Mouse (Mus musculus) midbrain, postnatal 0 days (tissue): ENCODE measurements around the gene Nipsnap1. TPM values are rescaled to one million over a fixed set of nuclear protein-coding genes. Genes with fewer than 3 reads are reported as not detected.

ENCODE experiments used
- ATAC-seq: fragments of 200-750 bp; cut with Nextera tagmentation; 2 replicates; pipeline ENCODE4 v1.8.0; 2017; ENCODE audit warnings: moderate number of reproducible peaks, mild to moderate bottlenecking, moderate TSS enrichment, moderate library complexity; ENCODE audit not compliant: low FRiP score
- DNase-seq: peaks from one replicate; pipeline ENCODE4 v3.0.0-alpha.2; 2015; ENCODE audit warnings: low spot score
- H3K27ac ChIP-seq: fragments of 300-500 bp; sonication (generic); 2 replicates; pipeline ENCODE4 v1.5.1; 2014; ENCODE audit warnings: low read depth, mild to moderate bottlenecking, low read length, mixed read lengths
- H3K27me3 ChIP-seq: fragments of 300-500 bp; sonication (generic); 2 replicates; pipeline ENCODE4 v1.6.1; 2014; ENCODE audit warnings: low read length, control low read depth, mixed read lengths; ENCODE audit not compliant: insufficient read depth
- H3K36me3 ChIP-seq: fragments of 300-500 bp; sonication (generic); 2 replicates; pipeline ENCODE4 v1.6.1; 2014; ENCODE audit warnings: low read length, control low read depth, mixed read lengths; ENCODE audit not compliant: insufficient read depth
- H3K4me1 ChIP-seq: fragments of 300-500 bp; sonication (generic); 2 replicates; pipeline ENCODE4 v1.6.1; 2014; ENCODE audit warnings: mild to moderate bottlenecking, control low read depth, antibody characterized with exemption, low read length, mixed read lengths; ENCODE audit not compliant: insufficient read depth
- H3K4me2 ChIP-seq: fragments of 300-500 bp; sonication (generic); 2 replicates; pipeline ENCODE4 v1.6.1; 2014; ENCODE audit warnings: low read depth, mild to moderate bottlenecking, low read length, mixed read lengths; ENCODE audit not compliant: poor library complexity, severe bottlenecking
- H3K4me3 ChIP-seq: fragments of 300-500 bp; sonication (generic); 2 replicates; pipeline ENCODE4 v1.5.1; 2014; ENCODE audit warnings: low read depth, mild to moderate bottlenecking, low read length, moderate library complexity
- H3K9ac ChIP-seq: fragments of 300-500 bp; sonication (generic); replicated peaks from 2 replicates; pipeline ENCODE4 v1.6.1; 2014; ENCODE audit warnings: mild to moderate bottlenecking, low read length, moderate library complexity, mixed read lengths; ENCODE audit not compliant: poor library complexity, severe bottlenecking
- H3K9me3 ChIP-seq: fragments of 300-500 bp; sonication (generic); 2 replicates; pipeline ENCODE4 v1.6.1; 2016; ENCODE audit warnings: low read length, control low read depth
- CTCF ChIP-seq: IDR thresholded peaks from 2 replicates; pipeline ENCODE4 v1.5.1; 2016; ENCODE audit warnings: antibody characterized with exemption, mild to moderate bottlenecking
- WGBS: fragments of 180-500 bp; shearing (Covaris S2); extraction: QIAGEN DNeasy Blood & Tissue Kit; methylation state at CpG from one replicate; pipeline ENCODE4 v1.1.7; 2014; 5-methylcytosine and 5-hydroxymethylcytosine counted together
- polyA plus RNA-seq: library from polyadenylated mRNA; unstranded; fragments of >200 nt; fragmentation: Nextera tagmentation; extraction: Ambion mirVana; gene quantifications from 2 replicates; pipeline ENCODE4 v1.2.1, GENCODE M21; 2015
- total RNA-seq: library from RNA; depleted of rRNA; stranded (reverse); fragments of >200 nt; gene quantifications from 2 replicates; pipeline ENCODE4 v1.2.3, GENCODE M21; 2014; rRNA removed

Gene Nipsnap1
- 133 and 170 TPM in 2 replicates for total RNA-seq
- polyA plus RNA-seq: 130 and 133 TPM in 2 replicates

DNA sequence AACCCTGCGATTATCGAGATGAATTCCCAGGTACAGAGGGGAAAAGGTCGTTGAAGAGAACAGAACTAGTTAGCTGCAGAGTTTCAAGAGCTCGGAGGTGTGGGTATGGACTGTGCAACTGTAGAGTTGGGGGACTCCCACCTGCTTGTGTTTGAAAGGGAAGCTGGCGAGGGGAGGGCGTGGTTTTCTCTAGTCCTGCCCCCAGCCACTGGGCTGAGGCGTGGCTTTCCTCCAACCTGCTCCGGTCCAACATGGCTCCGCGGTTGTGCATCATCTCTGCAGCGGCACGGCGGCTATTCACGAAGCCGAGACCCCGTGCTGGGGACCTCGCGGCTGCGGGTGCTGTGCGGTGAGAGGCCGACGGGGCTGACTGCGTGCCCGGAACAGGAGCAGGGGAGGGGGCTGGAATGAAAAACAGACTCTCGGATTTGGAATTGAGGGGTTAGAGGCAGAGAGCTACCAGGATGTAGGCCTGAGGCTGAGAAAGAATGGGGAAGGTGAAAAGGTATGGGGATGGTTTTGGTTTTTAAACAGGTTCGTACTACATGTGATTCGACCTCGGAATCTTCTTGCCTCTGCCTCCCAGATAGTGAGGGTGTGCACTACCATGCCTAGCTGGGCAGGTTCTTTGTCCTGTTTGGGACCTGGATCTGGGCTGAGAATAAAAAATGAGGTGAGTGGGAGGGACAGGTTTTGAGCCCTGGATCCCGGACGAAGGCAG, at the start of gene Nipsnap1:
TSS of gene Nipsnap1 (plus strand) at position 197 of the 721 bp plus-strand sequence.
- no peaks in the 10 kb centered on the region for H3K9me3 ChIP-seq
- peaks cover 6% of the 10 kb centered on the region; the same call in 1 of the 2 replicates for H3K4me1 ChIP-seq
- H3K36me3 ChIP-seq: no peaks in the 10 kb centered on the region
- H3K4me2 ChIP-seq: peak within 1 kb of the TSS; percentile 68
- ATAC-seq (peak; percentile 87), DNase-seq (peak; percentile 90)
- TF ChIP-seq CTCF: no peak
- WGBS: under 1% methylated on average over 30 of the region's 30 CpGs
- peak within 1 kb of the TSS; percentile 75 for H3K4me3 ChIP-seq
- H3K27ac ChIP-seq: peak within 1 kb of the TSS; percentile 83
- H3K9ac ChIP-seq: peak within 1 kb of the TSS; percentile 87
- no peaks in the 10 kb centered on the region for H3K27me3 ChIP-seq

DNA sequence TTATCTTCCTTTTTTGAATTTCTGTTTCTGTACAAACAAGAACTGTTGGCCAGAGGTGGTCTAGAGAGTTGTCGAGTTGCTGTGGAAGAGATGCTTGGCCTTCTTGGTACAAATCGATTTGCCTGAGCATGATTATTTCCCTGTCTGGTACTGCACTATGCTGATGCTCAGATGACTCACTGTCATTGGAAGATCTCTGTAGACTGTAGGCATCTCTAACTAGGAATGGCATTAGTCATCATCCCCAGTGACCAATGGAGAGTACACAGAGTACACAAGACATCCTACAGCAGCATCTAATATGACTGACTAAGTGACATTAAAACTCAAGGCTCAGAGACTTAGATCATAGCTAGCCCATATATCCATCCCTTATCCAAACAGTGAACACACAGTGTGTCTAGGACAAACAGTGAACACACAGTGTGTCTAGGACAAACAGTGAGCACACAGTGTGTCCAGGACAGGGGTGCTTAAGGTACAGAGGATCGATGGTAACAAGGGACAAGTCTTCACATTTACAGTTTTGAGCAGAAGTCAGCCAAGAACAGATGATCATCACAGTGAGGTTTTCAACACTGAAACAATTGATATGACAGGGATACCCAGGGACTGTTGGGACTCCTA, 47.5 kb upstream of the Nipsnap1 start:
- DNase-seq (no peak), ATAC-seq (no peak)
- TF ChIP-seq CTCF: no peak
- Histone ChIP-seq H3K27me3 (no peaks in the 10 kb centered on the region), H3K4me2 (no peak overlapping the region), H3K9me3 (no peaks in the 10 kb centered on the region), H3K4me3 (no peak overlapping the region), H3K27ac (no peak overlapping the region), H3K9ac (no peak overlapping the region), H3K4me1 (no peaks in the 10 kb centered on the region), H3K36me3 (no peaks in the 10 kb centered on the region)
- 93% methylated on average over 3 of the region's 3 CpGs for WGBS

DNA sequence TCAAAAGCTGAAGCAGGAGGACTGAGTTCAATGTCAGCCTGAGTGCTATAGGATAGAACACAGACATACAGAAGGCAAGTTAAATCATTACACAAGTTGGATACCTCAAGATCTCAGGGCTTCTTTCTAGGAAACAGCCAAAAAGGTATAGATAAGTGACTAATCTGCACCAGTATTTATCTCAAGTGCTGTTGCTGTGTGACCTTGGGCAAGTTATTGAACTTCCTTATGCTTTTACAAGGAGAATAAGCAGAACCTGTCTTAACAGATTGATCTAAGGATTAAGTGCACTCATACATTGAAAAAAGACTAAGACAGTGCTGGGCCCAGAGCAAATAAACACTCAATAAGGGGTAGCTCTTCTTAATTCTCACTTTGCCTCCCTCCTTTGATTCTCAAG, 46.4 kb upstream of the Nipsnap1 start:
- ATAC-seq: no peak
- no peak for TF ChIP-seq CTCF
- Histone ChIP-seq H3K27ac (no peak overlapping the region), H3K36me3 (no peaks in the 10 kb centered on the region), H3K9ac (no peak overlapping the region), H3K27me3 (no peaks in the 10 kb centered on the region), H3K4me3 (no peak overlapping the region), H3K9me3 (no peaks in the 10 kb centered on the region), H3K4me1 (no peaks in the 10 kb centered on the region), H3K4me2 (no peak overlapping the region)
- DNase-seq: no peak

DNA sequence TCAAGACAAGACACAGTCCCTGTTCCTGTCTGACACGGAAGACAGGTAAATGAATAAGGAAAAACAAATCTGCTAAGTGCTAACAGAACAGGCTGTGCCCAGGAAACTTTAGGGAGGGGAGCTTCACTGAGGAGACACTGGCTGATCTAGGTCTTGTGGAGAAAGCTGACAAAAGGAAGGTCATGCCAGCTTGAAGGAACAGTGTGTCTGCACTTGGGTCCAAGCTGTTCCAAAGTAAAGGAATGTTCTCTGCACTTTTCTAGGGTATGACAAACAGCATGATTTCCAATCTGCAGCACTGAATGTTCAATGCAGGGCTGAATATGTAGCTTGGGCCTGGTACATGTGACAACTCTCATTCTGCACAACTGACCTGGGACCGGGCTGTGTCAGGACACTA, 45.8 kb upstream of the Nipsnap1 start:
- TF ChIP-seq CTCF: no peak
- DNase-seq: no peak
- WGBS: 88% methylated on average over 2 of the region's 2 CpGs

DNA sequence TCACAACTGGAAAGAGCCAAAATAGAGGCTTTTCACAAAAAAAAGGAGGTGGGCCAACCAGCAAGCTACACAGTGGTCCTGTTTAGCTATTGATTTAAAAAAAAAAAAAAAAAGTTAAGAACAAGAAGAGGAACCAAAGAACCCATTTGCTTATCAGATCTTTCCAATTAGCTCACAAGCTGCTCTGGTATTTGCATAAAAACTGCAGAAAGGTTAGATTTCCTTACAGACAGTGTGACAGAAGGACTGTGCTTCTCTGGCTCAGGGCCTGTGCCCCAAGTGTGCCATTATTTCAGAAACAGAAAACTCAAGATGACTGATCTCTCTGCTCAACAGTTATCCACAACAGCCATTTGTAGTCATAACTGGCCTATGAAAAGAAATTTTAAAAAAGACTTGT, 42.7 kb upstream of the Nipsnap1 start:
- Histone ChIP-seq H3K9ac (no peak overlapping the region), H3K4me1 (no peaks in the 10 kb centered on the region), H3K27me3 (no peaks in the 10 kb centered on the region), H3K4me2 (no peak overlapping the region), H3K27ac (no peak overlapping the region), H3K36me3 (no peaks in the 10 kb centered on the region), H3K9me3 (no peaks in the 10 kb centered on the region), H3K4me3 (no peak overlapping the region)
- TF ChIP-seq CTCF: no peak
- DNase-seq: no peak
- no peak for ATAC-seq

More for the DNA sequence above, 45.8 kb upstream of the Nipsnap1 start:
- H3K4me2 ChIP-seq: no peak overlapping the region
- H3K27ac ChIP-seq: no peak overlapping the region
- no peaks in the 10 kb centered on the region for H3K9me3 ChIP-seq
- H3K4me3 ChIP-seq: no peak overlapping the region
- no peak for ATAC-seq
- H3K36me3 ChIP-seq: no peaks in the 10 kb centered on the region
- no peaks in the 10 kb centered on the region for H3K27me3 ChIP-seq
- H3K9ac ChIP-seq: no peak overlapping the region
- no peaks in the 10 kb centered on the region for H3K4me1 ChIP-seq

DNA sequence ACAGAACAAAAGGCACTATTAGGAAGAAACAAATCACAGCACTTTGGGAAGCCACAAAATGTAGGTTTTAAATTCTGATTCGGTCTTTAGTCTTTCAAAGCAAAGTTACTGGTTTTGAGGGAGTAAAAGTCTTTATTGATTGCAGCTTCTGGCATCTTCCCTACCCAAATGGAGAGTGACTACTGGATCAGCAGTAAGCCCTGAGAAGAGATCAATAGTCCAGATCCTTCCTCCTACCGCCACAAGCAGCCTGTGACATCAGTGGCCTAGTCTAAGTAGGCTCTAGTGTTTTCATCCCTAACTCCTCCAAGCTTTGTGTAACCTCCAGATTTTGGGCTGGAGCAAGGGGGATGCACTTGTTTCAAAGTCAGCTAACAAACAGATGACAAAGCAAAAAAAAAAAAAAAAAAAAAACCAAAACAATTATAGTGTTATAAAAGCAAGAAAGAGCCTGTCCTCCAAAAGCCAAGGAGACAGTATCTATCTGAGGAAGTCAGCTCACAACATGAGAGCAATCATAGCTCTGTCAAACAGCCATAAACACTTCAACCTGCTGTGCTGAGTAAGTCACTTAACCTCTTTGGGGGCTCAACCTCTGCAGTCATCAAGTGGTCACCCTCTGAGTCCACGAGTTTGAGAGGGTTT, 40.3 kb upstream of the Nipsnap1 start:
- Histone ChIP-seq H3K36me3 (no peaks in the 10 kb centered on the region), H3K27ac (no peak overlapping the region), H3K4me3 (no peak overlapping the region), H3K9ac (no peak overlapping the region), H3K9me3 (no peaks in the 10 kb centered on the region), H3K27me3 (no peaks in the 10 kb centered on the region), H3K4me2 (no peak overlapping the region), H3K4me1 (no peaks in the 10 kb centered on the region)
- 72% methylated on average over 3 of the region's 3 CpGs for WGBS
- DNase-seq: no peak
- ATAC-seq: no peak
- TF ChIP-seq CTCF: no peak
